ENCODE assay signal across 8 mouse cellular contexts in the genomic region with DNA sequence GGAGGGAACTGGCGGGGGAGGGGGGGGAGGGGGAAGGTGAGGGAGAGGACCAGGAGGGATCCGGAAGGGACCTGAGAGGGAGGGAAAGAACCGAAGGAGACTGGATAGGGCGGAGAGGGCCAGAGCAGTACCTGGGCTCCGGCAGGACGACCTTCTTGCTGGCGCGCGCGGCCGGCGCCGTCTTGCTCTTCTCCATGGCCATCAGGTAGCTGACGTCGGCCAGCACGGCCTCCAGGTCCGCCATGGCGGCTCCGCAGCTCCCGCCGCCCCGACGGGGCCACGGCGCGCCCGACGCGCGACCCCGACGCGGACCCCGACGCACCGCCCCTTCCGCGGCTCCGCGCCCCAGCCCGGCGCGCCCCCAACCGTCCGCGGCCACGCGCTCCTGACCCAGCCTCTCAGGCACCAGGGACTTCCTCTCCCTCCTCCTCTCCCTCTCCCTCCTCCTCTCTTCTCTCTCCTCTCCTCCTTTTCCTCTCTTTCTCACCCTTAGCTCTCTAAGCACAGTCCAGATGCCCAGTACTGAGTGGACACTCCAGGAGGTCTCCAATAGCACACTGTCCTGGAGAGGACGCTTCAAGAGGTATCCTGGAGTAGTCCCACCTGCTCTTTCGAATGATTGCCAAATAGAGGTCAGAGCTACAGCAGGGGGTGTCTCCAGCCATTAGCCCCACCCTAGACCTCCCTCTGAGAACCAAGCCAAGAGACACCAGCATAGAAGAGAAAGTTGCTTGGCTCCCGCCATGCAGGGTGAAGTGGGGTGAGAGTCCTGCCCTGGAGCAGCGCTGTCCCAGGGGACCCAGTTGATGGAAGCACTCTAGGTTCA. TPM values are rescaled to one million over a fixed set of nuclear protein-coding genes. Genes with fewer than 3 reads are reported as not detected.
DNase-seq lines count a peak whose midpoint lies in the region; ATAC-seq and TF ChIP-seq lines count a peak whose summit lies in the region.

A gene (minus strand): TSS at position 556 of the 826 bp plus-strand sequence.

- TF ChIP-seq CTCF in kidney, postnatal 0 days (IDR thresholded peaks at IDR 0.05; ENCODE audit: low read depth): no peak
- no peak for TF ChIP-seq CTCF in midbrain, postnatal 0 days (IDR thresholded peaks at IDR 0.05)

- H3K27ac ChIP-seq in embryonic facial prominence, embryonic 15.5 days (replicated peaks): no peak within 1 kb of the TSS
- H3K27ac ChIP-seq in heart, embryonic 14.5 days (replicated peaks in 1 of 2; ENCODE audit: control insufficient read depth in 1 of 2, insufficient read depth in 1 of 2, low read depth in 2 of 2, low read length in 2 of 2): peak within 1 kb of the TSS; percentile 40 to 55; a peak in 3 of 4 replicates
- peak within 1 kb of the TSS; percentile 70 for H3K27ac ChIP-seq in kidney, postnatal 0 days
- no peak within 1 kb of the TSS for H3K27ac ChIP-seq in liver, embryonic 12.5 days
- peak within 1 kb of the TSS; percentile 65 for H3K27ac ChIP-seq in midbrain, postnatal 0 days (ENCODE audit: low read depth, low read length)
- peak within 1 kb of the TSS; percentile 52; the same call in 1 of the 2 replicates for H3K27ac ChIP-seq in stomach, embryonic 16.5 days (ENCODE audit: low read length)

- H3K27me3 ChIP-seq in embryonic facial prominence, embryonic 15.5 days: peaks cover 3% of the 10 kb centered on the region; the same call in 1 of the 2 replicates
- no peaks in the 10 kb centered on the region for H3K27me3 ChIP-seq in heart, embryonic 14.5 days (ENCODE audit: control insufficient read depth, insufficient read depth, low read length)
- H3K27me3 ChIP-seq in kidney, postnatal 0 days (ENCODE audit: insufficient read depth, low read length): no peaks in the 10 kb centered on the region
- peaks cover 24% of the 10 kb centered on the region for H3K27me3 ChIP-seq in liver, embryonic 12.5 days (replicated peaks)
- no peaks in the 10 kb centered on the region for H3K27me3 ChIP-seq in midbrain, postnatal 0 days (ENCODE audit: insufficient read depth, low read length)
- no peaks in the 10 kb centered on the region for H3K27me3 ChIP-seq in stomach, embryonic 16.5 days (ENCODE audit: control insufficient read depth, insufficient read depth, low read length)

- 7% methylated on average over 30 of the region's 52 CpGs for WGBS in embryonic facial prominence, embryonic 15.5 days
- 6% methylated on average over 27 of the region's 52 CpGs for WGBS in heart, embryonic 14.5 days
- 4% methylated on average over 36 of the region's 52 CpGs for WGBS in kidney, postnatal 0 days
- 4% methylated on average over 31 of the region's 52 CpGs for WGBS in liver, embryonic 12.5 days (ENCODE audit: insufficient replicate concordance)
- WGBS in midbrain, postnatal 0 days: 10% methylated on average over 19 of the region's 52 CpGs
- WGBS in stomach, embryonic 16.5 days: 3% methylated on average over 39 of the region's 52 CpGs

- peak; percentile 55 to 78 for DNase-seq in left cerebral cortex, adult 18-20 months (ENCODE audit: low spot score in 2 of 2)
- no peak for DNase-seq in left cerebral cortex, adult 11 months (ENCODE audit: low spot score)
- peak; percentile 78 for DNase-seq in kidney, postnatal 0 days (ENCODE audit: low spot score)
- DNase-seq in midbrain, postnatal 0 days (ENCODE audit: low spot score): peak; percentile 75

- H3K9ac ChIP-seq in embryonic facial prominence, embryonic 15.5 days: peak within 1 kb of the TSS; percentile 58
- H3K9ac ChIP-seq in heart, embryonic 14.5 days (ENCODE audit: low read length): peak within 1 kb of the TSS; percentile 80
- peak within 1 kb of the TSS; percentile 68 for H3K9ac ChIP-seq in kidney, postnatal 0 days (ENCODE audit: low read depth, low read length)
- H3K9ac ChIP-seq in liver, embryonic 12.5 days: peak within 1 kb of the TSS; percentile 23; the same call in 1 of the 2 replicates
- peak within 1 kb of the TSS; percentile 76 for H3K9ac ChIP-seq in midbrain, postnatal 0 days (replicated peaks; ENCODE audit: low read length, poor library complexity, severe bottlenecking)
- peak within 1 kb of the TSS; percentile 75 for H3K9ac ChIP-seq in stomach, embryonic 16.5 days (ENCODE audit: low read length)

- H3K36me3 ChIP-seq in embryonic facial prominence, embryonic 15.5 days: no peaks in the 10 kb centered on the region
- H3K36me3 ChIP-seq in heart, embryonic 14.5 days (ENCODE audit: control insufficient read depth, insufficient read depth, low read length): no peaks in the 10 kb centered on the region
- H3K36me3 ChIP-seq in kidney, postnatal 0 days (ENCODE audit: insufficient read depth, low read length): no peaks in the 10 kb centered on the region
- no peaks in the 10 kb centered on the region for H3K36me3 ChIP-seq in liver, embryonic 12.5 days
- no peaks in the 10 kb centered on the region for H3K36me3 ChIP-seq in midbrain, postnatal 0 days (ENCODE audit: insufficient read depth, low read length)
- no peaks in the 10 kb centered on the region for H3K36me3 ChIP-seq in stomach, embryonic 16.5 days (ENCODE audit: control insufficient read depth, insufficient read depth, low read length)

- H3K4me2 ChIP-seq in embryonic facial prominence, embryonic 15.5 days (replicated peaks): peak within 1 kb of the TSS; percentile 75
- peak within 1 kb of the TSS; percentile 78 for H3K4me2 ChIP-seq in heart, embryonic 14.5 days (ENCODE audit: low read length)
- H3K4me2 ChIP-seq in kidney, postnatal 0 days (ENCODE audit: low read length): peak within 1 kb of the TSS; percentile 81
- peak within 1 kb of the TSS; percentile 62 for H3K4me2 ChIP-seq in liver, embryonic 12.5 days
- peak within 1 kb of the TSS; percentile 76 for H3K4me2 ChIP-seq in midbrain, postnatal 0 days (ENCODE audit: low read depth, low read length, poor library complexity, severe bottlenecking)
- H3K4me2 ChIP-seq in stomach, embryonic 16.5 days (ENCODE audit: low read depth, low read length): peak within 1 kb of the TSS; percentile 76

- peaks cover 33% of the 10 kb centered on the region for H3K4me1 ChIP-seq in embryonic facial prominence, embryonic 15.5 days
- H3K4me1 ChIP-seq in heart, embryonic 14.5 days (ENCODE audit: control insufficient read depth in 2 of 2, insufficient read depth in 2 of 2, low read length in 2 of 2): peaks cover 17 to 32% of the 10 kb centered on the region in 2 experiments
- H3K4me1 ChIP-seq in kidney, postnatal 0 days (replicated peaks; ENCODE audit: insufficient read depth, low read length): peaks cover 8% of the 10 kb centered on the region
- peaks cover 6% of the 10 kb centered on the region; the same call in 1 of the 2 replicates for H3K4me1 ChIP-seq in liver, embryonic 12.5 days
- peaks cover 16% of the 10 kb centered on the region; the same call in 1 of the 2 replicates for H3K4me1 ChIP-seq in midbrain, postnatal 0 days (ENCODE audit: insufficient read depth, low read length)
- H3K4me1 ChIP-seq in stomach, embryonic 16.5 days (ENCODE audit: control insufficient read depth, insufficient read depth, low read length): peaks cover 12% of the 10 kb centered on the region

- peak within 1 kb of the TSS; percentile 71 for H3K4me3 ChIP-seq in embryonic facial prominence, embryonic 15.5 days (replicated peaks)
- peak within 1 kb of the TSS; percentile 60 to 82 for H3K4me3 ChIP-seq in heart, embryonic 14.5 days (ENCODE audit: control insufficient read depth in 1 of 2, insufficient read depth in 1 of 2, low read depth in 1 of 2, low read length in 2 of 2)
- H3K4me3 ChIP-seq in kidney, postnatal 0 days (replicated peaks; ENCODE audit: low read depth, low read length): peak within 1 kb of the TSS; percentile 65
- H3K4me3 ChIP-seq in liver, embryonic 12.5 days: peak within 1 kb of the TSS; percentile 58
- H3K4me3 ChIP-seq in midbrain, postnatal 0 days (ENCODE audit: low read depth, low read length): peak within 1 kb of the TSS; percentile 63
- H3K4me3 ChIP-seq in stomach, embryonic 16.5 days (replicated peaks; ENCODE audit: low read length): peak within 1 kb of the TSS; percentile 69

- no peaks in the 10 kb centered on the region for H3K9me3 ChIP-seq in embryonic facial prominence, embryonic 15.5 days (replicated peaks)
- no peaks in the 10 kb centered on the region for H3K9me3 ChIP-seq in heart, embryonic 14.5 days (ENCODE audit: control insufficient read depth, low read length)
- H3K9me3 ChIP-seq in kidney, postnatal 0 days (replicated peaks; ENCODE audit: low read length): no peaks in the 10 kb centered on the region
- H3K9me3 ChIP-seq in liver, embryonic 12.5 days (replicated peaks): no peaks in the 10 kb centered on the region
- H3K9me3 ChIP-seq in midbrain, postnatal 0 days (ENCODE audit: low read length): no peaks in the 10 kb centered on the region
- H3K9me3 ChIP-seq in stomach, embryonic 16.5 days (replicated peaks; ENCODE audit: control insufficient read depth, low read length): no peaks in the 10 kb centered on the region

- ATAC-seq in embryonic facial prominence, embryonic 15.5 days (ENCODE audit: insufficient number of reproducible peaks, low FRiP score, low TSS enrichment, low read depth): peak; percentile 75
- ATAC-seq in heart, embryonic 14.5 days (ENCODE audit: insufficient number of reproducible peaks, insufficient read depth, low FRiP score, low read depth): peak; percentile 84
- peak; percentile 79 for ATAC-seq in kidney, postnatal 0 days (replicated peaks; ENCODE audit: low FRiP score, low read depth)
- peak; percentile 57 for ATAC-seq in liver, embryonic 12.5 days
- peak; percentile 78 for ATAC-seq in midbrain, postnatal 0 days (ENCODE audit: low FRiP score)
- ATAC-seq in stomach, embryonic 16.5 days (ENCODE audit: insufficient read depth, low FRiP score): peak; percentile 88

RNA-seq across cellular contexts. Expression of the gene that starts here (rescaled TPM):
- 10 to 100 TPM; 71.1 to 83.1 TPM for total RNA-seq in left cerebral cortex, adult 18-20 months (2021)
- 12.8 and 13.1 TPM in 2 replicates for polyA plus RNA-seq in embryonic facial prominence, embryonic 15.5 days (2015; fragmentation: Nextera tagmentation; extraction: Ambion mirVana)
- 13.3 and 17.7 TPM in 2 replicates for polyA plus RNA-seq in heart, embryonic 14.5 days (2014; fragmentation: Nextera tagmentation; extraction: Ambion mirVana)
- 4.4 and 5.4 TPM in 2 replicates for polyA plus RNA-seq in kidney, postnatal 0 days (2015; fragmentation: Nextera tagmentation; extraction: Ambion mirVana)
- polyA plus RNA-seq in liver, embryonic 12.5 days (2016; fragmentation: Nextera tagmentation; extraction: Ambion mirVana): 2.4 TPM in 2 replicates
- total RNA-seq in midbrain, postnatal 0 days (2014; rRNA removed): 48.4 and 73.0 TPM in 2 replicates
- polyA plus RNA-seq in midbrain, postnatal 0 days (2015; fragmentation: Nextera tagmentation; extraction: Ambion mirVana): 15.2 and 21.1 TPM in 2 replicates
- 14.9 and 15.8 TPM in 2 replicates for polyA plus RNA-seq in stomach, embryonic 16.5 days (2015; fragmentation: Nextera tagmentation; extraction: Ambion mirVana)

Comparison
In these comparisons a context has a peak if more than half of its experiments do, and no peak if none do; other contexts are left out.
1. H3K27ac ChIP-seq: peak in heart, embryonic 14.5 days (2 of 2), kidney, postnatal 0 days (single experiment), midbrain, postnatal 0 days (single experiment) and stomach, embryonic 16.5 days (single experiment); none in embryonic facial prominence, embryonic 15.5 days (single experiment) and liver, embryonic 12.5 days (single experiment).
2. H3K9ac ChIP-seq: peak in every context shown above with its lines; median percentile 80 in heart, embryonic 14.5 days; 76 in midbrain, postnatal 0 days; 75 in stomach, embryonic 16.5 days; 68 in kidney, postnatal 0 days; 58 in embryonic facial prominence, embryonic 15.5 days; 23 in liver, embryonic 12.5 days.
3. Peak in every context shown above with its lines, with median percentiles within 50 percentile points of each other: ATAC-seq, H3K4me2 ChIP-seq and H3K4me3 ChIP-seq.